Mouse (Mus musculus) lung, embryonic 16.5 days (tissue): ENCODE results near the gene Nrm. TPM values are rescaled to one million over a fixed set of nuclear protein-coding genes. Genes with fewer than 3 reads are reported as not detected.
A peak's percentile ranks its signal among the peaks of the same experiment; 100 is the strongest.

Experiments
- ATAC-seq: fragments of 200-750 bp; cut with Nextera tagmentation; 2 replicates; pipeline ENCODE4 v1.8.0; 2017; ENCODE audit warnings: low read depth, mild to moderate bottlenecking, moderate library complexity
- H3K27ac ChIP-seq: fragments of 300-500 bp; sonication (generic); 2 replicates; pipeline ENCODE4 v1.5.1; 2014; ENCODE audit warnings: mild to moderate bottlenecking, control low read depth, low read length
- H3K27me3 ChIP-seq: fragments of 300-500 bp; sonication (generic); 2 replicates; pipeline ENCODE4 v1.6.1; 2014; ENCODE audit warnings: low read depth, low read length, mixed read lengths; ENCODE audit not compliant: control insufficient read depth, insufficient read depth
- H3K36me3 ChIP-seq: fragments of 300-500 bp; sonication (generic); 2 replicates; pipeline ENCODE4 v1.6.1; 2014; ENCODE audit warnings: low read length; ENCODE audit not compliant: control insufficient read depth, insufficient read depth
- H3K4me1 ChIP-seq: fragments of 300-500 bp; sonication (generic); replicated peaks from 2 replicates; pipeline ENCODE4 v1.6.1; 2014; ENCODE audit warnings: low read length, mixed read lengths; ENCODE audit not compliant: control insufficient read depth, insufficient read depth
- H3K4me2 ChIP-seq: fragments of 300-500 bp; sonication (generic); 2 replicates; pipeline ENCODE4 v1.6.1; 2014; ENCODE audit warnings: low read depth, low read length, control low read depth
- H3K4me3 ChIP-seq: fragments of 300-500 bp; sonication (generic); 2 replicates; pipeline ENCODE4 v1.5.1; 2014; ENCODE audit warnings: mild to moderate bottlenecking, low read length, control low read depth
- H3K9ac ChIP-seq: fragments of 300-500 bp; sonication (generic); 2 replicates; pipeline ENCODE4 v1.6.1; 2014; ENCODE audit warnings: low read length, control low read depth
- H3K9me3 ChIP-seq: fragments of 300-500 bp; sonication (generic); 2 replicates; pipeline ENCODE4 v1.6.1; 2016; ENCODE audit warnings: low read length; ENCODE audit not compliant: control insufficient read depth
- WGBS: fragments of 180-500 bp; shearing (Covaris S2); extraction: QIAGEN DNeasy Blood & Tissue Kit; methylation state at CpG from one replicate; pipeline ENCODE4 v1.1.7; 2014; 5-methylcytosine and 5-hydroxymethylcytosine counted together
- microRNA-seq: library from miRNA; unstranded; fragments of <30 nt; microRNA quantifications from one replicate; pipeline ENCODE4, GENCODE M21; 2016
- polyA plus RNA-seq: library from polyadenylated mRNA; unstranded; fragments of >200 nt; fragmentation: Nextera tagmentation; extraction: Ambion mirVana; gene quantifications from 2 replicates; pipeline ENCODE4 v1.2.1, GENCODE M21; 2015

Nrm gene
- polyA plus RNA-seq, 1 experiment from 2014 or later: 65.6 TPM

DNA sequence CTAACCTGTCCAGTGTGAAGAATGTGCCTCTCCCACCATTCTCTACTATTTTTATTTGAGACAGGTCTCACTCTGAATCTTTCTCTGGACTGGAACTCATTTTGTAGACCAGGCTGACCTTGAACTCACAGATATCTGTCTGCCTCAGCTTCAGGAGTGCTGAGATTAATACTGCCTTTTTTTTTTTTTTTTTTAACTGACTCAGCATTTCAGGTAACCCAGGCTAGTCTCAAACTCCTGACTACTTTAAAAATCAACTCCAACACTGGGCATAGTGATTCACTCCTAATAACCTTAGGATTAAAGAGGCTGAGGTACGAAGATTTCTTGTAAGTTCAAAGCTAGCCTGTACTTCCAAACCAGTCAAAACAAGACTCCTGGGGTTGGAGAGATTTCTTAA is 44.5 kb downstream of the Nrm start:
- no peak overlapping the region for H3K9ac ChIP-seq
- WGBS: 86% methylated on average over 1 of the region's 1 CpGs

DNA sequence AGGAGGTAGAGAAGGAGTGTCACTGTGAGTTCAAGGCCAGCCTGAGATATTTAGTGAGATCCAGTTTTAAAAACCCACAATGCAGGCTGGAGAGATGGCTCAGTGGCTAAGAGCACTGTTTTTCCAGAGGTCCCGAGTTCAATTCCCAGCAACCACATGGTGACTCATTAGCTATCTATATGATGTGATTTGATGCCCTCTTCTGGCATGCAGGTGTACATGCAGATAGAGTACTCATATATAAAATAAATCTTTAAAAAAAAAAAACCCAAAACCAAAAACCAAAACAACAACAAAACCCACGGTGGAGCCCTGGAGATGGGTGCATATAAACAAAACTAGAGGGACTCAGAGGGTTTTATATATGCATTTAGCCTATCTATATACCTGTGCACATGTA is 46.5 kb downstream of the Nrm start:
- Histone ChIP-seq H3K27ac (no peak overlapping the region), H3K4me2 (no peak overlapping the region), H3K4me3 (no peak overlapping the region), H3K9me3 (no peaks in the 10 kb centered on the region), H3K4me1 (peaks cover 16% of the 10 kb centered on the region), H3K9ac (no peak overlapping the region), H3K27me3 (no peaks in the 10 kb centered on the region), H3K36me3 (peaks cover 18% of the 10 kb centered on the region)
- WGBS: 67% methylated on average over 2 of the region's 2 CpGs
- ATAC-seq: no peak

More for the DNA sequence above, 44.5 kb downstream of the Nrm start:
- no peak overlapping the region for H3K4me2 ChIP-seq
- no peak overlapping the region for H3K4me3 ChIP-seq
- H3K9me3 ChIP-seq: no peaks in the 10 kb centered on the region
- H3K4me1 ChIP-seq: peaks cover 16% of the 10 kb centered on the region
- ATAC-seq: no peak
- H3K36me3 ChIP-seq: peaks cover 16% of the 10 kb centered on the region
- no peaks in the 10 kb centered on the region for H3K27me3 ChIP-seq
- no peak overlapping the region for H3K27ac ChIP-seq

GRCm38 (mm10) chr17:35909186-35909918 is 48.2 kb downstream of the Nrm start:
- WGBS: 14% methylated on average over 20 of the region's 20 CpGs

DNA sequence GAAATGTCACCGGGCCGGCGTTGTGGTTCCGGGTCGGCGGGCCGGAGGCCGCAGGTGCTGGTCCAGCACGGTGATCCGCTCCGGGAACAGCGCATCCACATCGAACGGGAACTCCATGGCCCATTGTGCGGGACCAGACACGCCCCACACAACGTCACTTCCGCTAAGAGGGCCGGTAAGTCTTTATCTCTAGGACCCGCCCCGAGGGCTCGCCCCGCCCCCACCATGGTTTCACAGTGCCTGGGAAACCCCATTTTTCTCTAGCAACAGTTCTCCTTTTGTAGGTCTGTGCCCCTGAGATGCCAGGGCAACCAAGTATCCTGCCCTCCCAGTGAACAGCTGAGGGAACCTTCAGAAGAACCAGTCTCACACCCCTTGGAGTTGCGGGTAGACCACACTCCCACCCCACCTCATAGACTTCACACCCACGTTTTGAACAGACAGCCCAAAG is 48.8 kb downstream of the Nrm start, which contains the start of gene Atat1:
TSS of gene Atat1 (minus strand) at position 157 of the 451 bp plus-strand sequence.
- Histone ChIP-seq H3K27ac (peak within 1 kb of the TSS; percentile 70), H3K4me3 (peak within 1 kb of the TSS; percentile 64), H3K4me1 (peaks cover 11% of the 10 kb centered on the region), H3K27me3 (no peaks in the 10 kb centered on the region), H3K9me3 (no peaks in the 10 kb centered on the region), H3K9ac (peak within 1 kb of the TSS; percentile 70), H3K36me3 (peaks cover 18% of the 10 kb centered on the region), H3K4me2 (peak within 1 kb of the TSS; percentile 95)
- peak; percentile 95 for ATAC-seq
- 2% methylated on average over 25 of the region's 25 CpGs for WGBS

More at GRCm38 (mm10) chr17:35909186-35909918, 48.2 kb downstream of the Nrm start:
- Histone ChIP-seq H3K4me1 (peaks cover 11% of the 10 kb centered on the region), H3K9ac (peak overlapping the region; percentile 70), H3K4me3 (peak overlapping the region; percentile 64), H3K4me2 (peak overlapping the region; percentile 95), H3K27ac (peak overlapping the region; percentile 11), H3K27me3 (no peaks in the 10 kb centered on the region), H3K36me3 (peaks cover 18% of the 10 kb centered on the region), H3K9me3 (no peaks in the 10 kb centered on the region)
- ATAC-seq: peak; percentile 44

GRCm38 (mm10) chr17:35914975-35915374 is 53.9 kb downstream of the Nrm start:
- no peak overlapping the region for H3K27ac ChIP-seq
- 71% methylated on average over 6 of the region's 6 CpGs for WGBS
- no peaks in the 10 kb centered on the region for H3K9me3 ChIP-seq
- no peak for ATAC-seq
- peak overlapping the region; percentile 85 for H3K4me3 ChIP-seq
- no peaks in the 10 kb centered on the region for H3K27me3 ChIP-seq
- H3K4me2 ChIP-seq: peak overlapping the region; percentile 70; the same call in 1 of the 2 replicates
- H3K36me3 ChIP-seq: peaks cover 13% of the 10 kb centered on the region; the same call in 1 of the 2 replicates
- H3K4me1 ChIP-seq: peaks cover 13% of the 10 kb centered on the region
- H3K9ac ChIP-seq: no peak overlapping the region

Small RNA genes lying within 50 kb of the gene (microRNA-seq; reads per million reads assigned to microRNA genes)
- gene Gm28033: not detected

Other genes with a start within 250 kb of the Nrm start
- gene Gm9573, start 234.7 kb upstream of the Nrm start, polyA plus RNA-seq: 0.03 TPM in 1 of 2 replicates, not detected in the other
- gene Mucl3, start 217.6 kb upstream of the Nrm start, polyA plus RNA-seq: 1.7 and 1.9 TPM in 2 replicates
- 22.8 and 25.4 TPM in 2 replicates for gene Vars2, start 193.7 kb upstream of the Nrm start, polyA plus RNA-seq
- gene Gtf2h4, start 187.6 kb upstream of the Nrm start, polyA plus RNA-seq: 47.5 and 48.0 TPM in 2 replicates
- 50.5 and 51.3 TPM in 2 replicates for gene Ddr1, start 156.7 kb upstream of the Nrm start, polyA plus RNA-seq
- gene Ier3, start 39.6 kb upstream of the Nrm start, polyA plus RNA-seq: 21.9 and 31.7 TPM in 2 replicates
- gene Flot1, start 38.1 kb upstream of the Nrm start, polyA plus RNA-seq: 57.8 and 65.1 TPM in 2 replicates
- gene Tubb5, start 23.0 kb upstream of the Nrm start, polyA plus RNA-seq: 877 and 940 TPM in 2 replicates
- 20.6 and 22.3 TPM in 2 replicates for gene Mdc1, start 19.8 kb upstream of the Nrm start, polyA plus RNA-seq
- gene Ppp1r18, start 4.3 kb downstream of the Nrm start, polyA plus RNA-seq: 23.3 and 26.5 TPM in 2 replicates
- 40.2 and 42.4 TPM in 2 replicates for gene Dhx16, start 18.5 kb downstream of the Nrm start, polyA plus RNA-seq
- 15.6 TPM in 2 replicates for gene 2310061I04Rik, start 36.1 kb downstream of the Nrm start, polyA plus RNA-seq
- 62.6 and 62.7 TPM in 2 replicates for gene Atat1, start 48.8 kb downstream of the Nrm start, polyA plus RNA-seq
- gene Mrps18b, start 55.1 kb downstream of the Nrm start, polyA plus RNA-seq: 67.5 and 73.1 TPM in 2 replicates
- gene Ppp1r10, start 55.1 kb downstream of the Nrm start, polyA plus RNA-seq: 38.0 and 40.5 TPM in 2 replicates
- 70.6 and 82.5 TPM in 2 replicates for gene Abcf1, start 108.4 kb downstream of the Nrm start, polyA plus RNA-seq
- gene Gnl1, start 118.5 kb downstream of the Nrm start, polyA plus RNA-seq: 43.1 and 44.7 TPM in 2 replicates
- gene Prr3, start 118.9 kb downstream of the Nrm start, polyA plus RNA-seq: 27.5 and 29.7 TPM in 2 replicates
- gene H2-T24, start 159.2 kb downstream of the Nrm start, polyA plus RNA-seq: 2.0 and 2.2 TPM in 2 replicates
- gene H2-T23, start 171.5 kb downstream of the Nrm start, polyA plus RNA-seq: 7.2 and 11.7 TPM in 2 replicates
- 18.8 and 19.4 TPM in 2 replicates for gene H2-T22, start 181.4 kb downstream of the Nrm start, polyA plus RNA-seq
- gene Gm6034, start 181.6 kb downstream of the Nrm start, polyA plus RNA-seq: not detected in 2 replicates
- gene Gm11127, start 197.1 kb downstream of the Nrm start, polyA plus RNA-seq: not detected in 2 replicates